Mouse (Mus musculus) embryonic facial prominence, embryonic 13.5 days (tissue): ENCODE data around the gene Cdh12. TPM values are rescaled to one million over a fixed set of nuclear protein-coding genes. Genes with fewer than 3 reads are reported as not detected.
"Not testable (repeated sequence)": the region's sequence is repeated elsewhere in the genome, so short reads cannot be mapped to it uniquely, and the experiment has no call there.

Experiments
- ATAC-seq: fragments of 200-750 bp; cut with Nextera tagmentation; 2 replicates; pipeline ENCODE4 v1.8.0; 2017; ENCODE audit warnings: low read depth; ENCODE audit not compliant: insufficient number of reproducible peaks, insufficient read depth, low FRiP score, low TSS enrichment
- H3K27ac ChIP-seq: fragments of 300-500 bp; sonication (generic); 2 replicates; pipeline ENCODE4 v1.5.1; 2015; ENCODE audit warnings: moderate library complexity, mild to moderate bottlenecking, inconsistent platforms
- H3K27me3 ChIP-seq: fragments of 300-500 bp; sonication (generic); 2 replicates; pipeline ENCODE4 v1.6.1; 2015; ENCODE audit warnings: mild to moderate bottlenecking, inconsistent platforms
- H3K36me3 ChIP-seq: fragments of 300-500 bp; sonication (generic); 2 replicates; pipeline ENCODE4 v1.6.1; 2015; ENCODE audit warnings: mild to moderate bottlenecking, inconsistent platforms
- H3K4me1 ChIP-seq: fragments of 300-500 bp; sonication (generic); 2 replicates; pipeline ENCODE4 v1.6.1; 2015; ENCODE audit warnings: inconsistent platforms
- H3K4me2 ChIP-seq: fragments of 300-500 bp; sonication (generic); 2 replicates; pipeline ENCODE4 v1.6.1; 2015; ENCODE audit warnings: moderate library complexity, mild to moderate bottlenecking, inconsistent platforms
- H3K4me3 ChIP-seq: fragments of 300-500 bp; sonication (generic); 2 replicates; pipeline ENCODE4 v1.5.1; 2015; ENCODE audit warnings: mild to moderate bottlenecking, inconsistent platforms
- H3K9ac ChIP-seq: fragments of 300-500 bp; sonication (generic); 2 replicates; pipeline ENCODE4 v1.6.1; 2015; ENCODE audit warnings: mild to moderate bottlenecking, inconsistent platforms
- H3K9me3 ChIP-seq: fragments of 300-500 bp; sonication (generic); 2 replicates; pipeline ENCODE4 v1.6.1; 2016; ENCODE audit warnings: inconsistent platforms
- WGBS: fragments of 180-500 bp; shearing (Covaris S2); methylation state at CpG from one replicate; pipeline ENCODE4 v1.1.7; 2015; ENCODE audit warnings: mixed read lengths; 5-methylcytosine and 5-hydroxymethylcytosine counted together
- polyA plus RNA-seq: library from polyadenylated mRNA; unstranded; fragments of >200 nt; fragmentation: Nextera tagmentation; extraction: Ambion mirVana; gene quantifications from 2 replicates; pipeline ENCODE4 v1.2.1, GENCODE M21; 2015

Gene Cdh12
- polyA plus RNA-seq, 1 experiment from 2014 or later, result 0.98 TPM

- H3K4me2 ChIP-seq, result peak overlapping the region; percentile 79
- peaks cover 2% of the 10 kb centered on the region; the same call in 1 of the 2 replicates for H3K27me3 ChIP-seq
- peaks cover 8% of the 10 kb centered on the region; the same call in 1 of the 2 replicates for H3K4me1 ChIP-seq
- H3K9ac ChIP-seq, result peak overlapping the region; percentile 69
- 10% methylated on average over 23 of the region's 23 CpGs for WGBS
- no peaks in the 10 kb centered on the region for H3K36me3 ChIP-seq
- no peaks in the 10 kb centered on the region for H3K9me3 ChIP-seq
- H3K27ac ChIP-seq, result no peak overlapping the region
- peak overlapping the region; percentile 46 for H3K4me3 ChIP-seq
- no peak for ATAC-seq
These were observed 662.0 kb downstream of the Cdh12 start for GRCm38 (mm10) chr15:21110874-21111603.

- H3K36me3 ChIP-seq, H3K4me3 ChIP-seq, H3K9me3 ChIP-seq, H3K27ac ChIP-seq, H3K4me2 ChIP-seq, H3K4me1 ChIP-seq, H3K27me3 ChIP-seq, ATAC-seq, H3K9ac ChIP-seq: not testable (repeated sequence)
- WGBS, result 95% methylated on average over 2 of the region's 2 CpGs
These were observed 665.7 kb downstream of the Cdh12 start for GRCm38 (mm10) chr15:21114775-21115174.

GRCm38 (mm10) chr15:21130660-21131059, 681.6 kb downstream of the Cdh12 start:
- H3K4me3 ChIP-seq, result no peak overlapping the region

GRCm38 (mm10) chr15:21132999-21133398, 683.9 kb downstream of the Cdh12 start:
- no peak overlapping the region for H3K27ac ChIP-seq
- no peak for ATAC-seq
- no peak overlapping the region for H3K4me2 ChIP-seq
- no peak overlapping the region for H3K4me3 ChIP-seq
- H3K36me3 ChIP-seq, result no peaks in the 10 kb centered on the region
- no peaks in the 10 kb centered on the region for H3K4me1 ChIP-seq
- H3K27me3 ChIP-seq, result no peaks in the 10 kb centered on the region
- H3K9me3 ChIP-seq, result no peaks in the 10 kb centered on the region
- no peak overlapping the region for H3K9ac ChIP-seq

More at GRCm38 (mm10) chr15:21130660-21131059, 681.6 kb downstream of the Cdh12 start:
- no peaks in the 10 kb centered on the region for H3K4me1 ChIP-seq
- H3K27ac ChIP-seq, result no peak overlapping the region
- H3K4me2 ChIP-seq, result no peak overlapping the region
- H3K9ac ChIP-seq, result no peak overlapping the region
- ATAC-seq, result no peak
- no peaks in the 10 kb centered on the region for H3K9me3 ChIP-seq
- H3K27me3 ChIP-seq, result no peaks in the 10 kb centered on the region
- H3K36me3 ChIP-seq, result no peaks in the 10 kb centered on the region

GRCm38 (mm10) chr15:21146896-21147295, 697.8 kb downstream of the Cdh12 start:
- H3K27ac ChIP-seq, result no peak overlapping the region
- H3K36me3 ChIP-seq, result no peaks in the 10 kb centered on the region
- no peak overlapping the region for H3K4me3 ChIP-seq
- H3K27me3 ChIP-seq, result no peaks in the 10 kb centered on the region
- H3K9me3 ChIP-seq, result no peaks in the 10 kb centered on the region
- no peak overlapping the region for H3K4me2 ChIP-seq
- ATAC-seq, result no peak
- H3K9ac ChIP-seq, result no peak overlapping the region
- 67% methylated on average over 4 of the region's 4 CpGs for WGBS
- H3K4me1 ChIP-seq, result no peaks in the 10 kb centered on the region

GRCm38 (mm10) chr15:21153602-21154001, 704.5 kb downstream of the Cdh12 start:
- no peak overlapping the region for H3K27ac ChIP-seq
- no peak overlapping the region for H3K4me2 ChIP-seq
- no peaks in the 10 kb centered on the region for H3K27me3 ChIP-seq
- H3K9ac ChIP-seq, result no peak overlapping the region
- H3K4me1 ChIP-seq, result peaks cover 5% of the 10 kb centered on the region; the same call in 1 of the 2 replicates
- H3K9me3 ChIP-seq, result no peaks in the 10 kb centered on the region
- ATAC-seq, result no peak
- H3K36me3 ChIP-seq, result no peaks in the 10 kb centered on the region
- WGBS, result 86% methylated on average over 3 of the region's 3 CpGs
- H3K4me3 ChIP-seq, result no peak overlapping the region

- Histone ChIP-seq H3K4me2 (no peak overlapping the region), H3K36me3 (no peaks in the 10 kb centered on the region), H3K27ac (no peak overlapping the region), H3K9ac (no peak overlapping the region), H3K27me3 (no peaks in the 10 kb centered on the region), H3K9me3 (no peaks in the 10 kb centered on the region), H3K4me3 (no peak overlapping the region), H3K4me1 (no peaks in the 10 kb centered on the region)
- no peak for ATAC-seq
- WGBS, result 56% methylated on average over 5 of the region's 5 CpGs
These were observed 730.7 kb downstream of the Cdh12 start for GRCm38 (mm10) chr15:21179727-21180126.

- H3K27ac ChIP-seq, result no peak overlapping the region
- 63% methylated on average over 4 of the region's 4 CpGs for WGBS
- H3K4me3 ChIP-seq, result no peak overlapping the region
- H3K9ac ChIP-seq, result no peak overlapping the region
- no peak overlapping the region for H3K4me2 ChIP-seq
- no peaks in the 10 kb centered on the region for H3K36me3 ChIP-seq
- H3K27me3 ChIP-seq, result no peaks in the 10 kb centered on the region
- no peaks in the 10 kb centered on the region for H3K4me1 ChIP-seq
- no peak for ATAC-seq
- no peaks in the 10 kb centered on the region for H3K9me3 ChIP-seq
These were observed 731.1 kb downstream of the Cdh12 start for GRCm38 (mm10) chr15:21180191-21180590.

- Histone ChIP-seq H3K9me3 (no peaks in the 10 kb centered on the region), H3K4me1 (no peaks in the 10 kb centered on the region), H3K27me3 (no peaks in the 10 kb centered on the region), H3K27ac (no peak overlapping the region), H3K4me2 (no peak overlapping the region), H3K4me3 (no peak overlapping the region), H3K36me3 (no peaks in the 10 kb centered on the region), H3K9ac (no peak overlapping the region)
- WGBS, result 41% methylated on average over 1 of the region's 1 CpGs
- ATAC-seq, result no peak
These were observed 736.7 kb downstream of the Cdh12 start for GRCm38 (mm10) chr15:21185799-21186198.

- not testable (repeated sequence) for H3K9ac ChIP-seq, H3K36me3 ChIP-seq, H3K27ac ChIP-seq, H3K4me3 ChIP-seq, H3K27me3 ChIP-seq, ATAC-seq, H3K9me3 ChIP-seq, H3K4me2 ChIP-seq, H3K4me1 ChIP-seq
- 81% methylated on average over 2 of the region's 2 CpGs for WGBS
These were observed 761.0 kb downstream of the Cdh12 start for GRCm38 (mm10) chr15:21210089-21210488.

- Histone ChIP-seq H3K9me3 (no peaks in the 10 kb centered on the region), H3K27ac (no peak overlapping the region), H3K4me3 (no peak overlapping the region), H3K4me2 (no peak overlapping the region), H3K27me3 (no peaks in the 10 kb centered on the region), H3K36me3 (no peaks in the 10 kb centered on the region), H3K4me1 (no peaks in the 10 kb centered on the region), H3K9ac (no peak overlapping the region)
- no peak for ATAC-seq
- WGBS, result 87% methylated on average over 5 of the region's 5 CpGs
These were observed 773.9 kb downstream of the Cdh12 start for GRCm38 (mm10) chr15:21223006-21223405.

- no peaks in the 10 kb centered on the region for H3K27me3 ChIP-seq
- WGBS, result 91% methylated on average over 2 of the region's 2 CpGs
- no peak overlapping the region for H3K27ac ChIP-seq
- H3K9me3 ChIP-seq, result no peaks in the 10 kb centered on the region
- no peak overlapping the region for H3K9ac ChIP-seq
- H3K4me2 ChIP-seq, result no peak overlapping the region
- no peaks in the 10 kb centered on the region for H3K36me3 ChIP-seq
- no peak for ATAC-seq
- no peak overlapping the region for H3K4me3 ChIP-seq
- H3K4me1 ChIP-seq, result no peaks in the 10 kb centered on the region
These were observed 812.3 kb downstream of the Cdh12 start for GRCm38 (mm10) chr15:21261318-21261717.
